Mouse (Mus musculus) lung, adult 2 months (tissue): ENCODE results near the gene Lmbr1.

Experiments used
- CTCF ChIP-seq: fragments of 200-500 bp; IDR thresholded peaks from 2 replicates; pipeline ENCODE4 v1.5.1; 2011; ENCODE audit warnings: mild to moderate bottlenecking, low read length, control low read depth; ENCODE audit not compliant: insufficient read depth
- POLR2A ChIP-seq: fragments of 200-500 bp; IDR thresholded peaks from 2 replicates; pipeline ENCODE4 v1.6.1; 2011; ENCODE audit warnings: low read depth, mild to moderate bottlenecking, control low read depth, low read length, borderline replicate concordance; ENCODE audit errors: extremely low read depth

DNA sequence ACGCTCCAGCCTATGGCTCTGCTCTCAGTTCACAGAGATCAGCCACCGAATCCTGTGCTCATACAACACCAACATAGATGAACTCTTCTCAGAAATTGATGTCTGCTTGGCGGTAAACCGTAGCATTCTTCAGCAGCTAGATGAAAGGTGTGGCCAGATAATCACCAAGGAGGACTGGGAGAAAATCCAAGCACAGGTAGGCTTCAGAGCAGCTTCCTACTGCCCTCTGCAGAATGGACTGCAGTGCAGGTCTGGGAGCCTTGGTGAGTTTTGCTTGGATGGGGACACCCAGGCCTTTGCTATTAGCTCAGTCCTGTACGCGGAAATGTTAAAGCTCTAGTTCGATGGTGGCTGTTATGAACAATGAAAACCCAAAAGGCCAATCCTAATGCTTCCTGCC, 154.1 kb downstream of the Lmbr1 start:
- no peak for TF ChIP-seq CTCF
- no peak for TF ChIP-seq POLR2A
